Mouse (Mus musculus) myocyte (in vitro differentiated cells): ENCODE results near the gene Myo15b. TPM values are rescaled to one million over a fixed set of nuclear protein-coding genes. Genes with fewer than 3 reads are reported as not detected.

Experiments
- H3K27me3 ChIP-seq: one replicate; pipeline ENCODE4 v1.6.1; 2011; ENCODE audit not compliant: control insufficient read depth, insufficient read depth, insufficient read length
- H3K36me3 ChIP-seq: one replicate; pipeline ENCODE4 v1.6.1; 2011; ENCODE audit not compliant: control insufficient read depth, insufficient read depth
- H3K4me2 ChIP-seq: one replicate; pipeline ENCODE4 v1.6.1; 2011; ENCODE audit warnings: low read depth, control low read depth
- H3K4me3 ChIP-seq: one replicate; pipeline ENCODE4 v1.5.1; 2011; ENCODE audit warnings: mild to moderate bottlenecking, control low read depth, moderate library complexity
- H3K79me2 ChIP-seq: one replicate; pipeline ENCODE4 v1.6.1; 2011; ENCODE audit not compliant: control insufficient read depth, insufficient read depth
- H3ac ChIP-seq: one replicate; pipeline ENCODE4 v1.6.1; 2011; ENCODE audit not compliant: control insufficient read depth, insufficient read length
- CEBPB ChIP-seq: IDR thresholded peaks from 2 replicates; pipeline ENCODE4 v1.6.1; 2011; ENCODE audit warnings: mild to moderate bottlenecking, moderate library complexity; ENCODE audit not compliant: poor library complexity, insufficient read depth, severe bottlenecking
- E2F4 ChIP-seq: IDR thresholded peaks from one replicate; pipeline ENCODE4 v1.6.1; 2011; ENCODE audit warnings: mild to moderate bottlenecking, control low read depth, moderate library complexity; ENCODE audit not compliant: insufficient read depth
- MAX ChIP-seq: IDR thresholded peaks from one replicate; pipeline ENCODE4 v1.6.1; 2011; ENCODE audit warnings: low read depth, mild to moderate bottlenecking, control low read depth
- MYOD1 ChIP-seq, 3 experiments: IDR thresholded peaks; one replicate each; pipeline ENCODE4 v1.6.1; 2011; ENCODE audit warnings: control low read depth in 2 of 3, low read depth in 2 of 3, mild to moderate bottlenecking in 2 of 3, moderate library complexity in 1 of 3; ENCODE audit not compliant: insufficient read length in 2 of 3, control insufficient read depth in 1 of 3
- MYOG ChIP-seq, 3 experiments: IDR thresholded peaks; one replicate each; pipeline ENCODE4 v1.6.1; 2011; ENCODE audit warnings: control low read depth in 2 of 3, low read depth in 2 of 3, mild to moderate bottlenecking in 2 of 3; ENCODE audit not compliant: insufficient read length in 2 of 3, control insufficient read depth in 1 of 3, insufficient read depth in 1 of 3
- POLR2A ChIP-seq: IDR thresholded peaks from one replicate; pipeline ENCODE4 v1.6.1; 2011; ENCODE audit warnings: low read depth, mild to moderate bottlenecking, control low read depth, moderate library complexity; ENCODE audit not compliant: insufficient read length
- POLR2AphosphoS2 ChIP-seq: IDR thresholded peaks from one replicate; pipeline ENCODE4 v1.6.1; 2011; ENCODE audit warnings: low read depth, control low read depth; ENCODE audit not compliant: insufficient read length
- REST ChIP-seq: IDR thresholded peaks from one replicate; pipeline ENCODE4 v1.6.1; 2011; ENCODE audit warnings: mild to moderate bottlenecking, control low read depth, moderate library complexity; ENCODE audit not compliant: insufficient read depth, insufficient read length
- SRF ChIP-seq: IDR thresholded peaks from one replicate; pipeline ENCODE4 v1.6.1; 2011; ENCODE audit warnings: low read depth; ENCODE audit not compliant: control insufficient read depth, insufficient read length
- TCF12 ChIP-seq: IDR thresholded peaks from one replicate; pipeline ENCODE4 v1.6.1; 2011; ENCODE audit warnings: mild to moderate bottlenecking, control low read depth; ENCODE audit not compliant: poor library complexity, insufficient read depth, severe bottlenecking
- TCF3 ChIP-seq: IDR thresholded peaks from one replicate; pipeline ENCODE4 v1.6.1; 2011; ENCODE audit warnings: low read depth, control low read depth; ENCODE audit not compliant: insufficient read length
- USF1 ChIP-seq: IDR thresholded peaks from one replicate; pipeline ENCODE4 v1.6.1; 2011; ENCODE audit warnings: low read depth, mild to moderate bottlenecking, control low read depth, moderate library complexity
- polyA plus RNA-seq: library from polyadenylated mRNA; unstranded; fragments of >200 nt; fragmentation: generic; extraction: Trizol; gene quantifications from one replicate; pipeline ENCODE4 v1.2.1, GENCODE M21; 2012; ENCODE audit warnings: missing spikeins

Gene Myo15b
- polyA plus RNA-seq, 1 experiment: 0.23 TPM

DNA sequence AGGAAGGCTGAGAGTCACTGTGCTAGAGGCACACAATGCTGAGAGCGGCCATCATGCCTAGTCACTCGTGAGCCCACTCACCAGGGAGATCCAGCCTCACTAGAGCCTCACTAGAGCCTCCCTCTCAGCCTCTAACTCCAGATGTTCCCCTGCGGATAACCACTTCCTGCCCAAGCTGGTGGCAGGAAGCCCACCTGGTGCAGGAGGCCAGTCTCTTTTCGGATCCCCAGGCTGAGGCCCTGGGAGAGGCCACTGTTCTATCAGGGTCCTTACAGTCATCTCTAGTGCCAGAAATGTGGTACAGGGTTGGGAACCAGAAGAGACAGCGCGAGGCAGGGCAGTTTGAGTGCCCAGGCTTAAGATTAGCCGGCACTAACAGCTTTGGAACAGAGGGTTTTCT is 40.2 kb downstream of the Myo15b start:
- H3K79me2 ChIP-seq: no peaks in the 10 kb centered on the region
- H3K4me3 ChIP-seq: no peak overlapping the region
- no peak overlapping the region for H3K4me2 ChIP-seq
- no peak overlapping the region for H3ac ChIP-seq
- no peaks in the 10 kb centered on the region for H3K27me3 ChIP-seq
- TF ChIP-seq POLR2AphosphoS2: no peak
- TF ChIP-seq SRF: no peak
- TF ChIP-seq MYOG (IDR thresholded peaks at IDR 0.05; ENCODE audit: control insufficient read depth in 1 of 3, insufficient read depth in 1 of 3, insufficient read length in 2 of 3, low read depth in 2 of 3): no peak
- no peak for TF ChIP-seq REST
- no peak for TF ChIP-seq E2F4
- TF ChIP-seq USF1: no peak
- TF ChIP-seq TCF3: no peak
- TF ChIP-seq POLR2A: no peak
- no peak for TF ChIP-seq MYOD1 (IDR thresholded peaks at IDR 0.05; ENCODE audit: control insufficient read depth in 1 of 3, insufficient read length in 2 of 3, low read depth in 2 of 3)
- no peak for TF ChIP-seq MAX
- TF ChIP-seq TCF12: no peak
- no peak for TF ChIP-seq CEBPB
- no peaks in the 10 kb centered on the region for H3K36me3 ChIP-seq

DNA sequence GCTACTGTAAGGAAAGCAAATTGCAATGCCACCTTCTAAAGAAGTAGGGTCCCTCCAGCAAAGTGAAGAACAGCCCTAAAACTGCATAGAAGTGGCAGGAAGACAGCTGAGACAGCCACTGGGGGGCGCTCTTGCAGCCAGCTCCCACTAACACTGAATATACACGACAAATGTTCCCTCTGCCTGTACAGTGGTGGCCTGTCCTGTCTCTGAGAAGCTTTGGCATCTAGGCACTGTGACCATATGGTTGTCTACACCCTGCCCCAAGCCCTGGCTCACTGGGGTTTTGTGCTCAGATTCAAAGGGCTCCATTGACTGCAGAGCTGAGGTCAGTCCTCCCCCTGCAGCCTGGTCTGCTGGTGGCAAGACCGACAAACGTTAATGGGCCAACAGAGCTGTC is 40.7 kb downstream of the Myo15b start:
- Histone ChIP-seq H3K36me3 (no peaks in the 10 kb centered on the region), H3ac (no peak overlapping the region), H3K4me3 (no peak overlapping the region), H3K27me3 (no peaks in the 10 kb centered on the region), H3K79me2 (no peaks in the 10 kb centered on the region), H3K4me2 (peak overlapping the region; percentile 76)
- no peak for TF ChIP-seq TCF12
- TF ChIP-seq MYOD1 (IDR thresholded peaks at IDR 0.05; ENCODE audit: control insufficient read depth in 1 of 3, insufficient read length in 2 of 3, low read depth in 2 of 3): peak in 1 of 3 experiments; percentile 9
- TF ChIP-seq POLR2A: no peak
- TF ChIP-seq POLR2AphosphoS2: no peak
- no peak for TF ChIP-seq USF1
- no peak for TF ChIP-seq E2F4
- no peak for TF ChIP-seq TCF3

DNA sequence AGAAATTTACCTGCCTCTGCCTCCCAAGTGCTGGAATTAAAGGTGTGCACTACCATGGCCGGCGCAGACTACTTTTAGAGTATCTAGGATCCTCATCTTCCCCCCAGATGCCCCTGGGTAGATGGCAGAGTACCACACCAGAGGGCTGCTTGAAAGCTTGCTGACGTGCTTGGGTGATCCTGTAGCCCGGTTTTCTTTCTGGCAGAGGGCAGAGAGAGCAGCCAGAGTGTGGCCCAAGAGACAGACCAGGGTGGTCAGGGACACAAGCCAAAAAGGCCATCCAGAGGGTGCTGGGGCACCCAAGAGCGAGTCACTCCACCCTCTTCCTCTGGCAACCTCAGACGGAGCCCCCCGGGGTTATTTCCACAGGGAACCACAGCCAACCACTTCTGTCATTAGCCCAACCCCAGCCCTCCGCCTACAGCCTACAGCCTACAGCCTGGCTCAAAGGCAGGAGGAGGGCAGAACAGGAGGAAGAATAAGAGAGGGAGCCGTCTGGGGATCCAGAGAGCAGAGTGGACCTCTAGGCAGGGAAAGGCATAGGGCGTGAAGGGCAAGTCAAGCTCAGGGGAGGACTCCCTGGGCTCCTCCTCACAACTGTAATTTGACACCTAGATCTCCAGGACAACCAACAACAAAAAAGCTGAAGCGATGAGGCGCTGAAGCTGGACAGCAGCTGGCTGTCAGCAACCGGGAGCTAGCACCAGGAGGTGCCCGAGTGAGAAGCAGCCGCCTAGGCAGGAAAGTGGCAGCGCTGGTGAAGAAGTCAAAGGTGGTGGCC is 41.5 kb downstream of the Myo15b start, which contains the start of gene Smim5:
Gene Smim5, plus strand, starts transcription at position 481 of the 781 bp plus-strand sequence.
- peak within 1 kb of the TSS; percentile 29 for H3K4me3 ChIP-seq
- peak within 1 kb of the TSS; percentile 76 for H3K4me2 ChIP-seq
- no peaks in the 10 kb centered on the region for H3K79me2 ChIP-seq

DNA sequence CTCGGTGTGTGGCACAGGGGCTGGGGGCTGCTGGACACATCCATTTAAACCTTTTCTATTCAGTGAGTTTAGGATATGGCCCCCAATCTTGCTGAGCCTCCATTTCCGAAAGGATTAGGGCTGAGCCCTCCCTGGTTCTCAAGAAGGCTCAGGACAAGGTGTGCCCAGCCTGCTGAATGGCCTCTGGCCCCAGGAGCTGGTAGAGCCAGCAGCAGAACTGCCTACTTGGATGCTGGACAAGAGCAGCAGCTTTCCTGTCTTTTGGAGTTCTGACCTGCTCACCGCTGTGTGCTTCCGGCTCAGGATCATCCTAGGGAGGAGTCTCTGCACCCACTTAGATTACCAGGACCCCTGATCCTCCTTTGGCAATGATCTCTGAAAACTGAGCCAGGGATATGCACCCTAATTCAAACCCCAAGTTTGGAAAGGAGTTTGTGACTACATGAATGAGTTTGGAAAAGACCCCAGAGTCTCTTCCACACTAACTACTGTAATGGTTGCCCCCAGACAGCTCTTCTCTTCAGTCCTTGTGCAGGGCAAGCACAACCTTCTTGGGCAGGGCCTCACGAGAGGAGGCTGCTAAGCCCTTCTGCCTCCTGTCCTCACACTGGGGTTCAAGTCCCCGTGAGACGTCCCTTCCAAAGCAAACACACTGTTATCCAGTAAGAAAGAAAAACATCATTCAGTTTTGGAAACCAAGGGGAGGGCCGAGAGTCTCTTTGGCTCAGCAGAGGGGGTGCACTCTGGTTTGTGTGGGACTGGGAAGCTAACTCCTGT is 42.5 kb downstream of the Myo15b start:
- Histone ChIP-seq H3K4me3 (peak overlapping the region; percentile 29), H3K36me3 (no peaks in the 10 kb centered on the region), H3K27me3 (no peaks in the 10 kb centered on the region), H3K4me2 (peak overlapping the region; percentile 76), H3ac (no peak overlapping the region), H3K79me2 (no peaks in the 10 kb centered on the region)
- peak; percentile 17 for TF ChIP-seq SRF
- TF ChIP-seq POLR2AphosphoS2: no peak

More for the DNA sequence above, 41.5 kb downstream of the Myo15b start, which contains the start of gene Smim5:
- peak; percentile 54 for TF ChIP-seq REST
- TF ChIP-seq TCF12: peak; percentile 17
- no peak for TF ChIP-seq CEBPB
- TF ChIP-seq SRF: peak; percentile 28
- TF ChIP-seq POLR2A: peak; percentile 56
- TF ChIP-seq TCF3: peak; percentile 17
- TF ChIP-seq MAX: no peak
- no peak for TF ChIP-seq E2F4
- TF ChIP-seq USF1: no peak
- no peak for TF ChIP-seq POLR2AphosphoS2
- TF ChIP-seq MYOD1 (IDR thresholded peaks at IDR 0.05; ENCODE audit: control insufficient read depth in 1 of 3, insufficient read length in 2 of 3, low read depth in 2 of 3): peak; percentile 89 to 98 (median 90)
- peak; percentile 53 to 82 (median 61) for TF ChIP-seq MYOG (IDR thresholded peaks at IDR 0.05; ENCODE audit: control insufficient read depth in 1 of 3, insufficient read depth in 1 of 3, insufficient read length in 2 of 3, low read depth in 2 of 3)
- Histone ChIP-seq H3K27me3 (no peaks in the 10 kb centered on the region), H3ac (no peak within 1 kb of the TSS), H3K36me3 (no peaks in the 10 kb centered on the region)
